Mouse (Mus musculus) lung, embryonic 16.5 days (tissue): ENCODE data around the gene Fshr. TPM values are rescaled to one million over a fixed set of nuclear protein-coding genes. Genes with fewer than 3 reads are reported as not detected.
"Not testable (repeated sequence)": the region's sequence is repeated elsewhere in the genome, so short reads cannot be mapped to it uniquely, and the experiment has no call there.

Experiments
- ATAC-seq: fragments of 200-750 bp; cut with Nextera tagmentation; 2 replicates; pipeline ENCODE4 v1.8.0; 2017; ENCODE audit warnings: low read depth, mild to moderate bottlenecking, moderate library complexity
- H3K27ac ChIP-seq: fragments of 300-500 bp; sonication (generic); 2 replicates; pipeline ENCODE4 v1.5.1; 2014; ENCODE audit warnings: mild to moderate bottlenecking, control low read depth, low read length
- H3K27me3 ChIP-seq: fragments of 300-500 bp; sonication (generic); 2 replicates; pipeline ENCODE4 v1.6.1; 2014; ENCODE audit warnings: low read depth, low read length, mixed read lengths; ENCODE audit not compliant: control insufficient read depth, insufficient read depth
- H3K36me3 ChIP-seq: fragments of 300-500 bp; sonication (generic); 2 replicates; pipeline ENCODE4 v1.6.1; 2014; ENCODE audit warnings: low read length; ENCODE audit not compliant: control insufficient read depth, insufficient read depth
- H3K4me1 ChIP-seq: fragments of 300-500 bp; sonication (generic); replicated peaks from 2 replicates; pipeline ENCODE4 v1.6.1; 2014; ENCODE audit warnings: low read length, mixed read lengths; ENCODE audit not compliant: control insufficient read depth, insufficient read depth
- H3K4me2 ChIP-seq: fragments of 300-500 bp; sonication (generic); 2 replicates; pipeline ENCODE4 v1.6.1; 2014; ENCODE audit warnings: low read depth, low read length, control low read depth
- H3K4me3 ChIP-seq: fragments of 300-500 bp; sonication (generic); 2 replicates; pipeline ENCODE4 v1.5.1; 2014; ENCODE audit warnings: mild to moderate bottlenecking, low read length, control low read depth
- H3K9ac ChIP-seq: fragments of 300-500 bp; sonication (generic); 2 replicates; pipeline ENCODE4 v1.6.1; 2014; ENCODE audit warnings: low read length, control low read depth
- H3K9me3 ChIP-seq: fragments of 300-500 bp; sonication (generic); 2 replicates; pipeline ENCODE4 v1.6.1; 2016; ENCODE audit warnings: low read length; ENCODE audit not compliant: control insufficient read depth
- WGBS: fragments of 180-500 bp; shearing (Covaris S2); extraction: QIAGEN DNeasy Blood & Tissue Kit; methylation state at CpG from one replicate; pipeline ENCODE4 v1.1.7; 2014; 5-methylcytosine and 5-hydroxymethylcytosine counted together
- polyA plus RNA-seq: library from polyadenylated mRNA; unstranded; fragments of >200 nt; fragmentation: Nextera tagmentation; extraction: Ambion mirVana; gene quantifications from 2 replicates; pipeline ENCODE4 v1.2.1, GENCODE M21; 2015

The Fshr gene
- not detected in 2 replicates for polyA plus RNA-seq

GRCm38 (mm10) chr17:89200575-89200974 lies at the start of gene Fshr:
Gene Fshr (minus strand): TSS chr17:89200675.
- no peaks in the 10 kb centered on the region for H3K27me3 ChIP-seq
- H3K9ac ChIP-seq, result no peak within 1 kb of the TSS
- no peak within 1 kb of the TSS for H3K4me2 ChIP-seq
- no peaks in the 10 kb centered on the region for H3K4me1 ChIP-seq
- no peak within 1 kb of the TSS for H3K4me3 ChIP-seq
- no peak within 1 kb of the TSS for H3K27ac ChIP-seq
- no peak for ATAC-seq
- no peaks in the 10 kb centered on the region for H3K36me3 ChIP-seq
- no peaks in the 10 kb centered on the region for H3K9me3 ChIP-seq
- 88% methylated on average over 6 of the region's 6 CpGs for WGBS

- H3K27ac ChIP-seq, result no peak overlapping the region
- no peak for ATAC-seq
- no peaks in the 10 kb centered on the region for H3K36me3 ChIP-seq
- H3K4me2 ChIP-seq, result no peak overlapping the region
- WGBS, result 82% methylated on average over 6 of the region's 6 CpGs
- no peaks in the 10 kb centered on the region for H3K9me3 ChIP-seq
- no peak overlapping the region for H3K9ac ChIP-seq
- H3K4me3 ChIP-seq, result no peak overlapping the region
- H3K4me1 ChIP-seq, result no peaks in the 10 kb centered on the region
- H3K27me3 ChIP-seq, result no peaks in the 10 kb centered on the region
These were observed 1.7 kb upstream of the Fshr start for GRCm38 (mm10) chr17:89202181-89202580.

GRCm38 (mm10) chr17:89173545-89173944 lies 26.9 kb downstream of the Fshr start:
- Histone ChIP-seq H3K9ac (no peak overlapping the region), H3K27me3 (no peaks in the 10 kb centered on the region)
- WGBS, result 56% methylated on average over 1 of the region's 1 CpGs

GRCm38 (mm10) chr17:89164773-89165172 lies 35.7 kb downstream of the Fshr start:
- ATAC-seq, result no peak
- Histone ChIP-seq H3K9me3 (no peaks in the 10 kb centered on the region), H3K4me2 (no peak overlapping the region), H3K4me3 (no peak overlapping the region), H3K27ac (no peak overlapping the region), H3K27me3 (no peaks in the 10 kb centered on the region), H3K4me1 (no peaks in the 10 kb centered on the region), H3K36me3 (no peaks in the 10 kb centered on the region), H3K9ac (no peak overlapping the region)

More at GRCm38 (mm10) chr17:89173545-89173944, 26.9 kb downstream of the Fshr start:
- ATAC-seq, result no peak
- Histone ChIP-seq H3K27ac (no peak overlapping the region), H3K4me3 (no peak overlapping the region), H3K4me2 (no peak overlapping the region), H3K4me1 (no peaks in the 10 kb centered on the region), H3K36me3 (no peaks in the 10 kb centered on the region), H3K9me3 (no peaks in the 10 kb centered on the region)

GRCm38 (mm10) chr17:89162475-89162874 lies 38.0 kb downstream of the Fshr start:
- Histone ChIP-seq H3K27ac (no peak overlapping the region), H3K9me3 (no peaks in the 10 kb centered on the region), H3K9ac (no peak overlapping the region), H3K4me3 (no peak overlapping the region), H3K4me2 (no peak overlapping the region), H3K4me1 (no peaks in the 10 kb centered on the region), H3K27me3 (no peaks in the 10 kb centered on the region), H3K36me3 (no peaks in the 10 kb centered on the region)
- whole genome bisulfite sequencing, result 86% methylated on average over 3 of the region's 3 CpGs
- no peak for ATAC-seq

GRCm38 (mm10) chr17:89159343-89159742 lies 41.1 kb downstream of the Fshr start:
- ATAC-seq, H3K27ac ChIP-seq, H3K27me3 ChIP-seq, H3K36me3 ChIP-seq, H3K9ac ChIP-seq, H3K4me1 ChIP-seq, H3K9me3 ChIP-seq, H3K4me3 ChIP-seq, H3K4me2 ChIP-seq: not testable (repeated sequence)
- WGBS, result 86% methylated on average over 3 of the region's 3 CpGs

GRCm38 (mm10) chr17:89144806-89145205 lies 55.7 kb downstream of the Fshr start:
- Histone ChIP-seq H3K27me3 (no peaks in the 10 kb centered on the region), H3K4me3 (no peak overlapping the region), H3K36me3 (no peaks in the 10 kb centered on the region), H3K4me2 (no peak overlapping the region), H3K9me3 (no peaks in the 10 kb centered on the region), H3K4me1 (no peaks in the 10 kb centered on the region), H3K27ac (no peak overlapping the region), H3K9ac (no peak overlapping the region)
- 81% methylated on average over 6 of the region's 6 CpGs for WGBS
- ATAC-seq, result no peak

GRCm38 (mm10) chr17:89120023-89120422 lies 80.5 kb downstream of the Fshr start:
- no peak overlapping the region for H3K27ac ChIP-seq
- WGBS, result 71% methylated on average over 2 of the region's 2 CpGs
- no peak overlapping the region for H3K4me2 ChIP-seq
- no peaks in the 10 kb centered on the region for H3K4me1 ChIP-seq
- H3K9me3 ChIP-seq, result no peaks in the 10 kb centered on the region
- H3K9ac ChIP-seq, result no peak overlapping the region
- no peaks in the 10 kb centered on the region for H3K36me3 ChIP-seq
- no peak for ATAC-seq
- H3K27me3 ChIP-seq, result no peaks in the 10 kb centered on the region
- H3K4me3 ChIP-seq, result no peak overlapping the region

GRCm38 (mm10) chr17:89119250-89119649 lies 81.2 kb downstream of the Fshr start:
- no peaks in the 10 kb centered on the region for H3K27me3 ChIP-seq
- H3K4me2 ChIP-seq, result no peak overlapping the region
- no peak for ATAC-seq
- no peak overlapping the region for H3K9ac ChIP-seq
- no peak overlapping the region for H3K4me3 ChIP-seq
- H3K36me3 ChIP-seq, result no peaks in the 10 kb centered on the region
- no peaks in the 10 kb centered on the region for H3K4me1 ChIP-seq
- 60% methylated on average over 2 of the region's 2 CpGs for WGBS
- H3K9me3 ChIP-seq, result no peaks in the 10 kb centered on the region
- H3K27ac ChIP-seq, result no peak overlapping the region

- no peak for ATAC-seq
- Histone ChIP-seq H3K4me3 (no peak overlapping the region), H3K27me3 (no peaks in the 10 kb centered on the region), H3K27ac (no peak overlapping the region), H3K9me3 (no peaks in the 10 kb centered on the region), H3K9ac (no peak overlapping the region), H3K4me2 (no peak overlapping the region), H3K4me1 (no peaks in the 10 kb centered on the region), H3K36me3 (no peaks in the 10 kb centered on the region)
These were observed 86.5 kb downstream of the Fshr start for GRCm38 (mm10) chr17:89113944-89114343.
